Mouse (Mus musculus) forebrain, postnatal 0 days (tissue): ENCODE results near the gene Cisd2. TPM values are rescaled to one million over a fixed set of nuclear protein-coding genes. Genes with fewer than 3 reads are reported as not detected.
A peak's percentile ranks its signal among the peaks of the same experiment; 100 is the strongest.

ENCODE experiments used
- ATAC-seq: fragments of 200-750 bp; cut with Nextera tagmentation; 2 replicates; pipeline ENCODE4 v1.8.0; 2017; ENCODE audit warnings: mild to moderate bottlenecking, moderate library complexity
- DNase-seq: peaks from one replicate; pipeline ENCODE4 v3.0.0-alpha.2; 2015
- H3K27ac ChIP-seq: fragments of 300-500 bp; sonication (generic); 2 replicates; pipeline ENCODE4 v1.5.1; 2014; ENCODE audit warnings: low read depth, mild to moderate bottlenecking, antibody characterized with exemption, low read length, moderate library complexity, mixed read lengths
- H3K27me3 ChIP-seq: fragments of 300-500 bp; sonication (generic); 2 replicates; pipeline ENCODE4 v1.6.1; 2014; ENCODE audit warnings: mild to moderate bottlenecking, low read length, mixed read lengths; ENCODE audit not compliant: insufficient read depth
- H3K36me3 ChIP-seq: fragments of 300-500 bp; sonication (generic); 2 replicates; pipeline ENCODE4 v1.6.1; 2014; ENCODE audit warnings: mild to moderate bottlenecking, moderate library complexity; ENCODE audit not compliant: insufficient read depth
- H3K4me1 ChIP-seq: fragments of 300-500 bp; sonication (generic); 2 replicates; pipeline ENCODE4 v1.6.1; 2014; ENCODE audit warnings: antibody characterized with exemption; ENCODE audit not compliant: insufficient read depth
- H3K4me2 ChIP-seq: fragments of 300-500 bp; sonication (generic); 2 replicates; pipeline ENCODE4 v1.6.1; 2014; ENCODE audit warnings: low read depth, mild to moderate bottlenecking, moderate library complexity
- H3K4me3 ChIP-seq: fragments of 300-500 bp; sonication (generic); 2 replicates; pipeline ENCODE4 v1.5.1; 2014; ENCODE audit warnings: low read depth, low read length, mixed read lengths
- H3K9ac ChIP-seq: fragments of 300-500 bp; sonication (generic); 2 replicates; pipeline ENCODE4 v1.6.1; 2014; ENCODE audit warnings: mild to moderate bottlenecking
- H3K9me3 ChIP-seq: fragments of 300-500 bp; sonication (generic); 2 replicates; pipeline ENCODE4 v1.6.1; 2016; ENCODE audit warnings: low read length
- CTCF ChIP-seq: sonication (generic); IDR thresholded peaks from 2 replicates; pipeline ENCODE4 v1.5.1; 2016; ENCODE audit warnings: antibody characterized with exemption, control low read depth, low read depth
- WGBS: fragments of 180-500 bp; shearing (Covaris S2); extraction: QIAGEN DNeasy Blood & Tissue Kit; methylation state at CpG from one replicate; pipeline ENCODE4 v1.1.7; 2014; 5-methylcytosine and 5-hydroxymethylcytosine counted together
- polyA plus RNA-seq: library from polyadenylated mRNA; unstranded; fragments of >200 nt; fragmentation: Nextera tagmentation; extraction: Ambion mirVana; gene quantifications from 2 replicates; pipeline ENCODE4 v1.2.1, GENCODE M21; 2015
- total RNA-seq: library from RNA; depleted of rRNA; stranded (reverse); fragments of >200 nt; gene quantifications from 2 replicates; pipeline ENCODE4 v1.2.3, GENCODE M21; 2014

The Cisd2 gene
- total and polyA plus RNA-seq, 2 experiments from 2014 or later: 41.1 to 41.5 TPM

DNA sequence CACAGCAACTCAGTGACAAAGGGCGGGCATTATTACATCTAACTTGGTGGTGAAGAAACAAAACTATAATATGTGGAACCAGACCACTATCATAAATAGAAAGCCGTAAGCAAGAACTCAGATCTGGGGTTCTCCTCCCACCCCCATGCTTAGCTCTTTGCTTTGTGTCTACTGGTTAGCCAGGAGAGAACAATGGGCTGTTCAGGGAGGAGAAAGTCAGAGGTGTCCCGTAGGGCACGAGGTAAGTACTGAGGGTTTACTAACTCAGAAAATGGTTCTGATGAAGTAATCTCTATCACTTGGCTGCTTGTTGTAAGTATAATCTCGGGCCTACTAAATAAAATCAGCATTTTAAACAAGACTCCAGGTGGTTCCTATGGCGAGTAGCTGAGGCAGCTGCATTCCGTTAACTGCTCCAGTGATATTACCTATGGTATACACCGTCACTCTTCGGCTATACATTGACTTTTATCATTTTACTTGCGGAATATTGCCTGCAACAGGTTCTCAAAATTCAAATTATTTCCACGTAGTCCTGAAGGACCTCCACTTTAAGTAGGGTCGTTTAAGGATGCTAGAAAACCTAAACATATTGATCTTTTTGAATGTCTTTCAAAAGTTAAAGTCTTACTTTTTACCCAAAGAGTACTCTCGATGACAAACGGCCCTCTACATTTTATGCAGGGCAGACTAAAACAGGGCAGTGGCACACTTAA is 13.3 kb upstream of the Cisd2 start:
- no peaks in the 10 kb centered on the region for H3K27me3 ChIP-seq
- H3K27ac ChIP-seq: peak overlapping the region; percentile 99
- DNase-seq: no peak
- H3K9ac ChIP-seq: peak overlapping the region; percentile 85
- H3K4me2 ChIP-seq: peak overlapping the region; percentile 51
- peaks cover 5% of the 10 kb centered on the region; the same call in 1 of the 2 replicates for H3K4me1 ChIP-seq
- no peak for TF ChIP-seq CTCF
- no peak for ATAC-seq
- no peaks in the 10 kb centered on the region for H3K9me3 ChIP-seq
- peak overlapping the region; percentile 98 for H3K4me3 ChIP-seq
- 35% methylated on average over 14 of the region's 14 CpGs for WGBS
- H3K36me3 ChIP-seq: no peaks in the 10 kb centered on the region

DNA sequence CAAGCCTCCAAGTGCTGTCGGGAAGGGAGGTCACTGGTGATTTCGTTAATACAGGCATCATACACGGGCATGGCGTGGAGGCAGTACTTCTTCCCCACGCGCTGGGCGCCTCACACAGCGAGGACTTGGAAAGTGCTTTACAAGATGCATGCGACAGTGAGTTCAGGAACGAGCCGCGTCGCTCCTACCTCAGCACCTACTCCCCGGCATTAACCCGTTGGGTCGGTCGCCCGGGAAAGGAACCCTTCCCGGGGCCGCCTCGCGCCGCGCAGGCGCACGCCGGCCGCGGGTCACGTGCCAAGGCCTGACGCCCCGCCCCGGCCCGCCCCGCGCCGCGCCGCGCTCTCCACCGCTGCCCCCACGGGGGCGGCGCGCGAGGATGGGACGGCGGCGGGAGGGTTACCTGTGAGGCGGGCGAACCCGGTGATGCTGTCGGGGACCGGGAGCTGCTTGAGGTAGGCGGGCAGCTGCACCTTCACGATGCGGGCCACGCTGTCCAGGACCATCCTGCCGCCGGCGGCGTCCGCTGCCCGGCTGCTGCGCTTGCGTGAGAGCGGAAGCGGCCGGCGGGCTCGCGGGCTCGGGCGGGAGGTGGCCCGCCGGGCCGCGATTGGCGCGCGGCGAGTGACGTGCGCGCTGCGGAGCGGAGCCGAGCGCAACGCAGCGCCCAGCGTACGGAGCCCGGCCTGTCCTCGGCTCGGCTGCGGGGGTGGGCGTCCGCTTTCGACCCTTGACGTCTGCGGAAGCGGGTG is 693 bp downstream of the Cisd2 start:
- Histone ChIP-seq H3K9ac (peak overlapping the region; percentile 78), H3K27ac (peak overlapping the region; percentile 98), H3K4me3 (peak overlapping the region; percentile 76), H3K36me3 (no peaks in the 10 kb centered on the region), H3K4me2 (peak overlapping the region; percentile 61), H3K4me1 (peaks cover 13% of the 10 kb centered on the region; the same call in 1 of the 2 replicates), H3K27me3 (no peaks in the 10 kb centered on the region), H3K9me3 (no peaks in the 10 kb centered on the region)
- 3% methylated on average over 99 of the region's 103 CpGs for WGBS
- no peak for TF ChIP-seq CTCF
- DNase-seq (peak; percentile 94), ATAC-seq (peak; percentile 98)

- H3K36me3 ChIP-seq: no peaks in the 10 kb centered on the region
- WGBS: 28% methylated on average over 8 of the region's 8 CpGs
- H3K9me3 ChIP-seq: no peaks in the 10 kb centered on the region
- H3K4me2 ChIP-seq: peak overlapping the region; percentile 61
- DNase-seq (no peak), ATAC-seq (no peak)
- no peaks in the 10 kb centered on the region for H3K27me3 ChIP-seq
- H3K4me1 ChIP-seq: peaks cover 13% of the 10 kb centered on the region; the same call in 1 of the 2 replicates
- peak overlapping the region; percentile 98 for H3K27ac ChIP-seq
- H3K4me3 ChIP-seq: peak overlapping the region; percentile 76
- no peak for TF ChIP-seq CTCF
- peak overlapping the region; percentile 78 for H3K9ac ChIP-seq
These were observed 1.4 kb downstream of the Cisd2 start for GRCm38 (mm10) chr3:135422232-135422855.

DNA sequence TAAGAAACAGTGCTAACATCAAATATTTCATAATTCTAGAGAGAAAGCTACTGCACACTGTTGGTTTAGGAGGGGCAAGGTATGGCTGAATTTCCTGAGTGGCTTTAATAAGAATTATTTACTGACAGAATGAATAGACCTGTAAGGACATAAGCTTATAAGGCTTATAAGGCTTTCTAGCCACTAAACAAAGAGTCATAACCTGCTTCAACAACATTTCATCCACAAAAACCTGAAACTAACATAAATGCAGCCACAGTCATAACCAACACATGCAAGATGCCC is 2.5 kb downstream of the Cisd2 start:
- Histone ChIP-seq H3K4me1 (peaks cover 13% of the 10 kb centered on the region; the same call in 1 of the 2 replicates), H3K9ac (no peak overlapping the region), H3K27me3 (no peaks in the 10 kb centered on the region), H3K27ac (no peak overlapping the region), H3K4me2 (no peak overlapping the region), H3K4me3 (no peak overlapping the region), H3K36me3 (no peaks in the 10 kb centered on the region), H3K9me3 (no peaks in the 10 kb centered on the region)
- DNase-seq: no peak
- ATAC-seq: no peak
- TF ChIP-seq CTCF: no peak

GRCm38 (mm10) chr3:135420542-135421309 is 3.0 kb downstream of the Cisd2 start:
- H3K9me3 ChIP-seq: no peaks in the 10 kb centered on the region
- H3K9ac ChIP-seq: no peak overlapping the region
- no peaks in the 10 kb centered on the region for H3K36me3 ChIP-seq
- TF ChIP-seq CTCF: no peak
- no peaks in the 10 kb centered on the region for H3K27me3 ChIP-seq
- H3K4me2 ChIP-seq: no peak overlapping the region
- peaks cover 13% of the 10 kb centered on the region; the same call in 1 of the 2 replicates for H3K4me1 ChIP-seq
- 86% methylated on average over 9 of the region's 9 CpGs for WGBS
- H3K4me3 ChIP-seq: no peak overlapping the region
- ATAC-seq (no peak), DNase-seq (no peak)
- no peak overlapping the region for H3K27ac ChIP-seq

DNA sequence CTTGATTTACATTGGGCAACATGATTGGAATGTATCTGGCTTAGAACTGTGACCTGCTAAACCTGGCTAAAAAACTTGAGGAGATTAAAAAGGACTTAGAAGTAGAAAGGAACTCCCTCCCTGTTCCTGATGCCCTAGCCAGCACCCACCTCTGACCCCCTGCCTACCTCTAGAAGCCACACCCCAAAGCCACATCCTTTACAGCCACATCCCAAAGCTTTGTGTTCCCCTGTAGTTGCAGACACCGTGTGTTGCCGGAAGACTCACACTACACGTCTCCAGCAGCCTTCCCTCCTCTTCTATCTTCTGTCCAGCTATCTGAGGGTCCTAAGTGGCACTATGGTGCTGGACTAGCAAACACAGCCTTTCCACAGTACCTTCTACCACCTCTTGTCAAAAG is 5.9 kb downstream of the Cisd2 start:
- no peak for TF ChIP-seq CTCF
- Histone ChIP-seq H3K9ac (no peak overlapping the region), H3K4me3 (no peak overlapping the region), H3K36me3 (peaks cover 3% of the 10 kb centered on the region; the same call in 1 of the 2 replicates), H3K9me3 (no peaks in the 10 kb centered on the region), H3K4me2 (no peak overlapping the region), H3K27ac (no peak overlapping the region), H3K27me3 (no peaks in the 10 kb centered on the region), H3K4me1 (0 out of 2 replicates have a peak, but pooled peaks cover 6% of the 10 kb centered on the region)
- DNase-seq (no peak), ATAC-seq (no peak)
- 85% methylated on average over 3 of the region's 3 CpGs for WGBS
